Comparison of ENCODE assay signal across 8 mouse cellular contexts in the genomic region with DNA sequence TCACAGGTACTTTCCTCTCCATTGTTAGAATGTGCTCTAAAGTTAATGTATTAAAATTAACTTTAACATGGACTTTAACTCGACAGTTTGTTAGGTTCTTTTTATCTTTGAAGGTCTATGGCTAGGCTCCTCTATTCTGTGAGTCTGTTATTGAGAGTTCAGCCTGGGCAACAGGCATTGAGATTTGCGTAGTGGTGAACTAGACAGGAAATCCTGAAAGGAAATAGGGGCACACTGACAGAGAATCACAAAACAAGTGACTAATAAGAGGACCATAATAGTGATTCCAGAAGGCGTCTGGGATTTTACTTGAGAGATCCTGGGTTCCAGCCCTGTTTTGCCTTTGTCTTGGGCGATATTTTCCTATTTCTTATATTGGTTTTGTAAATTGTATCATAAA. TPM values are rescaled to one million over a fixed set of nuclear protein-coding genes. Genes with fewer than 3 reads are reported as not detected.
DNase-seq lines count a peak whose midpoint lies in the region; ATAC-seq and TF ChIP-seq lines count a peak whose summit lies in the region.

No protein-coding gene starts in this region.

- H3ac ChIP-seq in C2C12 (ENCODE audit: control insufficient read depth, insufficient read length, low read depth): no peak overlapping the region

- H3K27me3 ChIP-seq in C2C12 (ENCODE audit: control insufficient read depth, insufficient read depth, insufficient read length): no peaks in the 10 kb centered on the region
- H3K27me3 ChIP-seq in limb, embryonic 13.5 days: no peaks in the 10 kb centered on the region
- no peaks in the 10 kb centered on the region for H3K27me3 ChIP-seq in neural tube, embryonic 13.5 days

- H3K4me3 ChIP-seq in C2C12 (ENCODE audit: insufficient read depth, poor library complexity, severe bottlenecking): peak overlapping the region; percentile 68
- peak overlapping the region; percentile 90 for H3K4me3 ChIP-seq in limb, embryonic 13.5 days
- H3K4me3 ChIP-seq in neural tube, embryonic 13.5 days: peak overlapping the region; percentile 69

- H3K79me3 ChIP-seq in C2C12 (ENCODE audit: low read depth): no peaks in the 10 kb centered on the region

- peak; percentile 11 for DNase-seq in 3T3-L1 (ENCODE audit: low read depth, low spot score)
- DNase-seq in heart, adult 8-10 months (ENCODE audit: low spot score): peak; percentile 54
- no peak for DNase-seq in urinary bladder, adult 18-20 months (ENCODE audit: low spot score in 2 of 2)
- DNase-seq in cerebellum, adult 9-11 months: no peak
- DNase-seq in kidney, postnatal 25 days: no peak

- ATAC-seq in limb, embryonic 13.5 days (ENCODE audit: low FRiP score, low read depth): no peak
- no peak for ATAC-seq in neural tube, embryonic 13.5 days (ENCODE audit: low read depth)

- H3K4me1 ChIP-seq in limb, embryonic 13.5 days: peaks cover 14% of the 10 kb centered on the region
- H3K4me1 ChIP-seq in neural tube, embryonic 13.5 days (replicated peaks): peaks cover 12% of the 10 kb centered on the region

- peak overlapping the region; percentile 72 for H3K4me2 ChIP-seq in limb, embryonic 13.5 days (replicated peaks)
- peak overlapping the region; percentile 78 for H3K4me2 ChIP-seq in neural tube, embryonic 13.5 days

- H3K9me3 ChIP-seq in limb, embryonic 13.5 days: no peaks in the 10 kb centered on the region
- H3K9me3 ChIP-seq in neural tube, embryonic 13.5 days: no peaks in the 10 kb centered on the region

- 64% methylated on average over 4 of the region's 4 CpGs for WGBS in limb, embryonic 13.5 days
- 75% methylated on average over 4 of the region's 4 CpGs for WGBS in neural tube, embryonic 13.5 days

- no peak overlapping the region for H3K9ac ChIP-seq in limb, embryonic 13.5 days
- no peak overlapping the region for H3K9ac ChIP-seq in neural tube, embryonic 13.5 days

- no peak for TF ChIP-seq CTCF in C2C12 (IDR thresholded peaks at IDR 0.05; ENCODE audit: control insufficient read depth, insufficient read depth, insufficient read length)

- H3K79me2 ChIP-seq in C2C12 (ENCODE audit: control insufficient read depth, insufficient read depth): no peaks in the 10 kb centered on the region

- H3K27ac ChIP-seq in limb, embryonic 13.5 days: no peak overlapping the region
- H3K27ac ChIP-seq in neural tube, embryonic 13.5 days (replicated peaks): no peak overlapping the region

- H3K36me3 ChIP-seq in C2C12 (ENCODE audit: control insufficient read depth, insufficient read depth): no peaks in the 10 kb centered on the region
- H3K36me3 ChIP-seq in limb, embryonic 13.5 days: no peaks in the 10 kb centered on the region
- no peaks in the 10 kb centered on the region for H3K36me3 ChIP-seq in neural tube, embryonic 13.5 days

TF ChIP-seq in C2C12, 6 proteins besides CTCF, POLR2A, EP300 and RAD21:
- TF ChIP-seq MYOG (IDR thresholded peaks at IDR 0.05; ENCODE audit: control insufficient read depth, extremely low read depth, insufficient read length) (no peak), MAX (IDR thresholded peaks at IDR 0.05) (no peak), CEBPB (IDR thresholded peaks at IDR 0.05; ENCODE audit: low read depth) (no peak), MYOD1 (IDR thresholded peaks at IDR 0.05; ENCODE audit: control insufficient read depth, insufficient read length, low read depth) (no peak), FOSL1 (IDR thresholded peaks at IDR 0.05; ENCODE audit: insufficient read depth, low read length, poor library complexity, severe bottlenecking) (no peak)

RNA-seq across cellular contexts. Expression of gene Spata6, which starts 0.5 kb away (rescaled TPM):
- polyA plus RNA-seq in C2C12 (2012; fragmentation: generic; extraction: Trizol): 6.5 TPM
- 1 to 10 TPM; 5.0 to 7.6 (median 6.0) TPM for total RNA-seq in heart, adult 8-10 months (2022)
- 32.1 and 34.9 TPM in 2 replicates for polyA plus RNA-seq in limb, embryonic 13.5 days (2015; fragmentation: Nextera tagmentation; extraction: Ambion mirVana)
- 18.2 and 18.9 TPM in 2 replicates for polyA plus RNA-seq in neural tube, embryonic 13.5 days (2015; fragmentation: Nextera tagmentation; extraction: Ambion mirVana)

Comparison
In these comparisons a context has a peak if more than half of its experiments do, and no peak if none do; other contexts are left out.
1. DNase-seq: peak in 3T3-L1 (single experiment) and heart, adult 8-10 months (single experiment); none in urinary bladder, adult 18-20 months (0 of 2), cerebellum, adult 9-11 months (single experiment) and kidney, postnatal 25 days (0 of 2).
2. Peak in every context shown above with its lines, with median percentiles within 50 percentile points of each other: H3K4me3 ChIP-seq.